Mouse (Mus musculus): Measurements from ENCODE around the gene Apol9b.

Apol9b gene

GRCm38 (mm10) chr15:77782449-77783014 is 53.7 kb downstream of the Apol9b start:
- in situ Hi-C loops (cut with MboI): no loop called here

- in situ Hi-C loops (cut with MboI): no loop called here
Measured at GRCm38 (mm10) chr15:77784039-77784824, 55.4 kb downstream of the Apol9b start.

- in situ Hi-C loops (cut with MboI): no loop called here
Measured at GRCm38 (mm10) chr15:77785807-77786206, 57.0 kb downstream of the Apol9b start.

All from mature B cell (primary cell).